Mouse (Mus musculus) MEL (cell line): ENCODE results near the gene Ap4s1. TPM values are rescaled to one million over a fixed set of nuclear protein-coding genes. Genes with fewer than 3 reads are reported as not detected.

ENCODE experiments used
- DNase-seq: peaks from one replicate; pipeline ENCODE4 v3.0.0; 2011; ENCODE audit warnings: low read depth, low spot score
- H3K27ac ChIP-seq: 2 replicates; pipeline ENCODE4 v1.5.1; 2012; ENCODE audit warnings: low read depth, mild to moderate bottlenecking, control low read depth, low read length, moderate library complexity; ENCODE audit not compliant: control insufficient read depth
- H3K27me3 ChIP-seq, 2 experiments: fragments of 150-350 bp in 1 of 2; sonication (generic) in 1 of 2; 2 replicates each; pipeline ENCODE4 v1.6.1; 2012; ENCODE audit warnings: low read length in 2 of 2, mild to moderate bottlenecking in 2 of 2, improper control_type of control experiment in 1 of 2, moderate library complexity in 1 of 2; ENCODE audit not compliant: insufficient read depth in 2 of 2, control insufficient read depth in 1 of 2
- H3K36me3 ChIP-seq, 2 experiments: 2 replicates each; pipeline ENCODE4 v1.6.1; 2012 to 2014; ENCODE audit warnings: low read length in 2 of 2, improper control_type of control experiment in 1 of 2, inconsistent platforms in 1 of 2, mild to moderate bottlenecking in 1 of 2; ENCODE audit not compliant: insufficient read depth in 2 of 2, control insufficient read depth in 1 of 2
- H3K4me1 ChIP-seq, 2 experiments: fragments of 150-350 bp in 1 of 2; sonication (generic) in 1 of 2; 2 replicates each; pipeline ENCODE4 v1.6.1; 2012; ENCODE audit warnings: low read length in 2 of 2, improper control_type of control experiment in 1 of 2, mild to moderate bottlenecking in 1 of 2; ENCODE audit not compliant: insufficient read depth in 2 of 2, control insufficient read depth in 1 of 2
- H3K4me3 ChIP-seq, 2 experiments: fragments of 150-350 bp in 1 of 2; sonication (generic) in 1 of 2; 2 replicates each; pipeline ENCODE4 v1.5.1; 2012; ENCODE audit warnings: low read depth in 2 of 2, low read length in 2 of 2, mild to moderate bottlenecking in 2 of 2, moderate library complexity in 2 of 2, control low read depth in 1 of 2, improper control_type of control experiment in 1 of 2; ENCODE audit not compliant: control insufficient read depth in 1 of 2, insufficient read depth in 1 of 2
- H3K79me2 ChIP-seq: 2 replicates; pipeline ENCODE4 v1.6.1; 2012; ENCODE audit warnings: mild to moderate bottlenecking, low read length, moderate library complexity; ENCODE audit not compliant: control insufficient read depth, poor library complexity, insufficient read depth
- H3K9ac ChIP-seq: 2 replicates; pipeline ENCODE4 v1.6.1; 2012; ENCODE audit warnings: low read depth, mild to moderate bottlenecking, control low read depth, low read length, moderate library complexity; ENCODE audit not compliant: control insufficient read depth, poor library complexity, severe bottlenecking
- H3K9me3 ChIP-seq: fragments of 150-350 bp; sonication (generic); replicated peaks from 2 replicates; pipeline ENCODE4 v1.6.1; 2012; ENCODE audit warnings: mild to moderate bottlenecking, low read length, improper control_type of control experiment, moderate library complexity; ENCODE audit not compliant: insufficient read depth
- BHLHE40 ChIP-seq: IDR thresholded peaks from 2 replicates; pipeline ENCODE4 v1.6.1; 2012; ENCODE audit warnings: low read depth, mild to moderate bottlenecking, inconsistent platforms, low read length, improper control_type of control experiment, borderline replicate concordance
- CHD1 ChIP-seq: IDR thresholded peaks from 2 replicates; pipeline ENCODE4 v1.6.1; 2012; ENCODE audit warnings: low read depth, mild to moderate bottlenecking, inconsistent platforms, low read length, improper control_type of control experiment
- CHD2 ChIP-seq: IDR thresholded peaks from 2 replicates; pipeline ENCODE4 v1.6.1; 2011; ENCODE audit warnings: low read length, improper control_type of control experiment
- E2F4 ChIP-seq: IDR thresholded peaks from 2 replicates; pipeline ENCODE4 v1.6.1; 2011; ENCODE audit warnings: low read depth, low read length, improper control_type of control experiment, borderline replicate concordance
- EP300 ChIP-seq, 2 experiments: IDR thresholded peaks; 2 replicates each; pipeline ENCODE4 v1.6.1; 2011; ENCODE audit warnings: improper control_type of control experiment in 2 of 2, low read length in 2 of 2, low read depth in 1 of 2, mild to moderate bottlenecking in 1 of 2
- ETS1 ChIP-seq: IDR thresholded peaks from 2 replicates; pipeline ENCODE4 v1.6.1; 2012; ENCODE audit warnings: low read depth, mild to moderate bottlenecking, inconsistent platforms, low read length, improper control_type of control experiment, moderate library complexity
- GABPA ChIP-seq: IDR thresholded peaks from 2 replicates; pipeline ENCODE4 v1.6.1; 2012; ENCODE audit warnings: low read depth, mild to moderate bottlenecking, inconsistent platforms, low read length, improper control_type of control experiment, moderate library complexity
- GATA1 ChIP-seq: IDR thresholded peaks from 2 replicates; pipeline ENCODE4 v1.6.1; 2011; ENCODE audit warnings: low read depth, low read length, improper control_type of control experiment
- HCFC1 ChIP-seq: IDR thresholded peaks from 2 replicates; pipeline ENCODE4 v1.6.1; 2012; ENCODE audit warnings: low read depth, mild to moderate bottlenecking, inconsistent platforms, low read length, improper control_type of control experiment, moderate library complexity
- JUND ChIP-seq: IDR thresholded peaks from 2 replicates; pipeline ENCODE4 v1.6.1; 2011; ENCODE audit warnings: low read depth, mild to moderate bottlenecking, improper control_type of control experiment, low read length
- KAT2A ChIP-seq: conservative IDR thresholded peaks from 2 replicates; pipeline ENCODE4 v1.6.1; 2012; ENCODE audit warnings: low read depth, low read length, improper control_type of control experiment, inconsistent platforms
- MAFK ChIP-seq: IDR thresholded peaks from 2 replicates; pipeline ENCODE4 v1.6.1; 2011; ENCODE audit warnings: low read depth, mild to moderate bottlenecking, low read length, improper control_type of control experiment, borderline replicate concordance
- MAX ChIP-seq: IDR thresholded peaks from 2 replicates; pipeline ENCODE4 v1.6.1; 2011; ENCODE audit warnings: low read length, improper control_type of control experiment
- MAZ ChIP-seq: IDR thresholded peaks from 2 replicates; pipeline ENCODE4 v1.6.1; 2012; ENCODE audit warnings: low read depth, mild to moderate bottlenecking, inconsistent platforms, low read length, improper control_type of control experiment
- MEF2A ChIP-seq: IDR thresholded peaks from 2 replicates; pipeline ENCODE4 v1.6.1; 2014; ENCODE audit warnings: low read depth, mild to moderate bottlenecking, inconsistent platforms, low read length, improper control_type of control experiment; ENCODE audit not compliant: poor library complexity, insufficient replicate concordance, severe bottlenecking; ENCODE audit errors: extremely low read depth
- MXI1 ChIP-seq: IDR thresholded peaks from 2 replicates; pipeline ENCODE4 v1.6.1; 2011; ENCODE audit warnings: mild to moderate bottlenecking, low read depth, low read length, improper control_type of control experiment
- MYB ChIP-seq: IDR thresholded peaks from 2 replicates; pipeline ENCODE4 v1.6.1; 2011; ENCODE audit warnings: mild to moderate bottlenecking, low read depth, low read length, improper control_type of control experiment
- MYC ChIP-seq: IDR thresholded peaks from 2 replicates; pipeline ENCODE4 v1.6.1; 2011; ENCODE audit warnings: low read depth, mild to moderate bottlenecking, low read length, improper control_type of control experiment, moderate library complexity
- NELFE ChIP-seq: IDR thresholded peaks from 2 replicates; pipeline ENCODE4 v1.6.1; 2011; ENCODE audit warnings: low read depth, low read length, improper control_type of control experiment
- NRF1 ChIP-seq: IDR thresholded peaks from 2 replicates; pipeline ENCODE4 v1.6.1; 2014; ENCODE audit warnings: low read depth, mild to moderate bottlenecking, inconsistent platforms, low read length, improper control_type of control experiment, moderate library complexity; ENCODE audit not compliant: poor library complexity, insufficient read depth, severe bottlenecking
- POLR2A ChIP-seq, 2 experiments: IDR thresholded peaks; 2 replicates each; pipeline ENCODE4 v1.6.1; 2011 to 2012; ENCODE audit warnings: low read length in 2 of 2, mild to moderate bottlenecking in 2 of 2, control low read depth in 1 of 2, improper control_type of control experiment in 1 of 2, low read depth in 1 of 2, moderate library complexity in 1 of 2; ENCODE audit not compliant: control insufficient read depth in 1 of 2, insufficient read depth in 1 of 2, poor library complexity in 1 of 2
- POLR2AphosphoS2 ChIP-seq: IDR thresholded peaks from 2 replicates; pipeline ENCODE4 v1.6.1; 2011; ENCODE audit warnings: low read length, improper control_type of control experiment
- POLR2AphosphoS5 ChIP-seq: IDR thresholded peaks from 2 replicates; pipeline ENCODE4 v1.6.1; 2012; ENCODE audit warnings: low read depth, borderline replicate concordance, mild to moderate bottlenecking, inconsistent platforms, low read length, moderate library complexity, mixed read lengths
- RAD21 ChIP-seq: IDR thresholded peaks from 2 replicates; pipeline ENCODE4 v1.6.1; 2011; ENCODE audit warnings: mild to moderate bottlenecking, low read depth, low read length, improper control_type of control experiment
- RCOR1 ChIP-seq: IDR thresholded peaks from 2 replicates; pipeline ENCODE4 v1.6.1; 2012; ENCODE audit warnings: low read depth, mild to moderate bottlenecking, inconsistent platforms, low read length, improper control_type of control experiment
- SIN3A ChIP-seq: IDR thresholded peaks from 2 replicates; pipeline ENCODE4 v1.6.1; 2012; ENCODE audit warnings: low read length, improper control_type of control experiment, inconsistent platforms
- TAL1 ChIP-seq: IDR thresholded peaks from 2 replicates; pipeline ENCODE4 v1.6.1; 2012; ENCODE audit warnings: mild to moderate bottlenecking, inconsistent platforms, low read length, moderate library complexity, mixed read lengths
- TCF12 ChIP-seq: IDR thresholded peaks from 2 replicates; pipeline ENCODE4 v1.6.1; 2014; ENCODE audit warnings: low read depth, mild to moderate bottlenecking, inconsistent platforms, low read length, improper control_type of control experiment, moderate library complexity
- UBTF ChIP-seq: IDR thresholded peaks from 2 replicates; pipeline ENCODE4 v1.6.1; 2012; ENCODE audit warnings: low read depth, mild to moderate bottlenecking, inconsistent platforms, low read length, improper control_type of control experiment, moderate library complexity, borderline replicate concordance; ENCODE audit not compliant: insufficient read depth
- USF1 ChIP-seq: IDR thresholded peaks from 2 replicates; pipeline ENCODE4 v1.6.1; 2014; ENCODE audit warnings: low read depth, mild to moderate bottlenecking, inconsistent platforms, low read length, improper control_type of control experiment, moderate library complexity
- USF2 ChIP-seq, 2 experiments: IDR thresholded peaks; 2 replicates each; pipeline ENCODE4 v1.6.1; 2011 to 2012; ENCODE audit warnings: improper control_type of control experiment in 2 of 2, low read length in 2 of 2, borderline replicate concordance in 1 of 2, inconsistent platforms in 1 of 2, low read depth in 1 of 2, mild to moderate bottlenecking in 1 of 2; ENCODE audit not compliant: insufficient read depth in 1 of 2
- ZC3H11A ChIP-seq: IDR thresholded peaks from 2 replicates; pipeline ENCODE4 v1.6.1; 2012; ENCODE audit warnings: low read depth, mild to moderate bottlenecking, inconsistent platforms, low read length, improper control_type of control experiment
- ZKSCAN1 ChIP-seq: IDR thresholded peaks from 2 replicates; pipeline ENCODE4 v1.6.1; 2012; ENCODE audit warnings: low read depth, mild to moderate bottlenecking, inconsistent platforms, low read length, improper control_type of control experiment, moderate library complexity
- ZMIZ1 ChIP-seq: IDR thresholded peaks from 2 replicates; pipeline ENCODE4 v1.6.1; 2012; ENCODE audit warnings: low read depth, mild to moderate bottlenecking, inconsistent platforms, low read length, improper control_type of control experiment, moderate library complexity
- ZNF384 ChIP-seq: IDR thresholded peaks from 2 replicates; pipeline ENCODE4 v1.6.1; 2012; ENCODE audit warnings: low read depth, mild to moderate bottlenecking, inconsistent platforms, low read length, improper control_type of control experiment
- polyA plus RNA-seq, 2 experiments: library from polyadenylated mRNA; stranded (reverse) in 1 of 2; unstranded in 1 of 2; fragments of >175 nt in 1 of 2; fragments of >200 nt in 1 of 2; gene quantifications; 2 replicates each; pipeline versions ENCODE4 v1.2.1 to v1.2.4; 2012; ENCODE audit warnings: low replicate concordance in 2 of 2, low read depth in 1 of 2; ENCODE audit not compliant: insufficient read length in 2 of 2, insufficient read depth in 1 of 2, missing spikeins in 1 of 2
- total RNA-seq: library from RNA; depleted of rRNA; stranded (reverse); fragments of 300-350 nt; gene quantifications from 2 replicates; pipeline ENCODE4 v1.2.3, GENCODE M21; 2012

Gene Ap4s1
- total and polyA plus RNA-seq, 3 experiments, result 9.0 to 13.3 TPM; not detected in 1

DNA sequence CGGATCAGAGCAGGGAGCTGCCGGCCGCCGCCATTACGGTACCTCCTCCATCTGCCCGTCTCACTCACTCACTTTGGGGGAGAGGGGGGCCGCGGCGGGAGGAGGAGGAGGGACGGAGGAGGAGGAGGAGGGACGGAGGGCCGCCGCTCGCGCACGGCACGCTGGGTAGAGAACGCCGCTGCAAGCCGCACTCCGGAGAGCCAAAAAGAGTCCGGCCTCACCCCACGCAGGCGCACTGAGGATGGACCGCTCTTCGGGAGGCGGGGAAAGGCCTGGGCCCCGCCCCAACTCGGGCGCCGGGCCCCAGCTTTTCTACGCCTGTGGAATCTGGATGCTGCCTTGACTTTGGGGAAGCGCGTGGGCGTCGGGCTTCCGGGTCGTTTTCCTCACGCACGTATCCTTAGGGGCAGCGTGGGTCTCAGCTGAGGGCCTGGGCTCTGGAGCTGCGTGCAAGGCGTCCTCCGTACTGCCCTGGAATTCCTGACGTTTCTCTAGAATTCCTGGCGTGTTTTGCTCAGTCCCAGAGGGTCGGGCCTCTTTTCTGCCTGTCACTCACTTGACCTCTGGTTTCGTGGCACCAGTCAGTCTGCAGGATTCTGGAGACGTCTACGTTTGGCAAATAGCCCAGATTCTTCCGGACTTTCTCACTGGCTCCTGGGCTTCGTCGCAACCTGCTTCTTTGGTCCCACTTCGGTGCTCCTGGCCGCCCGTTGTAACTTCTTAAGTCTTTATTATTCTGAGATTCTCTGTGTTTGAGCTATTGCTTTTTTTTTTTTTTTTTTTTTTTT is 1.2 kb downstream of the Ap4s1 start, which contains the start of gene Strn3:
TSS of gene Strn3 (minus strand) at position 53 of the 788 bp plus-strand sequence.
- peaks cover 40% of the 10 kb centered on the region for H3K79me2 ChIP-seq
- TF ChIP-seq HCFC1 (peak; percentile 83), USF2 (IDR thresholded peaks at IDR 0.05; ENCODE audit: borderline replicate concordance in 1 of 2, insufficient read depth in 1 of 2, low read depth in 1 of 2, low read length in 2 of 2) (no peak), MAFK (no peak), E2F4 (no peak), SIN3A (peak; percentile 79), ZKSCAN1 (no peak), CHD2 (no peak), TAL1 (no peak), POLR2AphosphoS2 (peak; percentile 72; the same call in 1 of the 2 replicates), BHLHE40 (no peak), KAT2A (no peak; the same call in 1 of the 2 replicates), POLR2AphosphoS5 (peak; percentile 54; the same call in 1 of the 2 replicates), ZMIZ1 (peak; percentile 80; the same call in 1 of the 2 replicates), UBTF (0 out of 2 replicates have a peak, but pooled peaks have one; percentile 71), MAZ (peak; percentile 96), MYB (no peak), ZNF384 (peak; percentile 93), GATA1 (no peak), NELFE (peak; percentile 77), MYC (peak; percentile 85), RCOR1 (no peak), MEF2A (no peak), JUND (no peak), MXI1 (peak; percentile 85), RAD21 (no peak), GABPA (no peak), MAX (peak; percentile 64; the same call in 1 of the 2 replicates), USF1 (no peak), POLR2A (IDR thresholded peaks at IDR 0.05; ENCODE audit: control insufficient read depth in 1 of 2, insufficient read depth in 1 of 2, low read depth in 1 of 2, low read length in 2 of 2, poor library complexity in 1 of 2) (peak; percentile 53 to 83), EP300 (IDR thresholded peaks at IDR 0.05; ENCODE audit: low read depth in 1 of 2, low read length in 2 of 2) (peak in 1 of 2 experiments; percentile 39; a peak in 2 of 4 replicates), ZC3H11A (no peak), ETS1 (peak; percentile 48), TCF12 (peak; percentile 57; the same call in 1 of the 2 replicates), NRF1 (peak; percentile 100), CHD1 (no peak)

More for the DNA sequence above, 1.2 kb downstream of the Ap4s1 start, which contains the start of gene Strn3:
- H3K27me3 ChIP-seq, result no peaks in the 10 kb centered on the region
- H3K4me3 ChIP-seq, result peak within 1 kb of the TSS; percentile 86 to 100
- H3K9ac ChIP-seq, result peak within 1 kb of the TSS; percentile 90
- DNase-seq, result peak; percentile 98
- H3K4me1 ChIP-seq, result peaks cover 17 to 31% of the 10 kb centered on the region in 2 experiments
- H3K9me3 ChIP-seq, result no peaks in the 10 kb centered on the region
- H3K36me3 ChIP-seq, result peaks cover 0 to 38% of the 10 kb centered on the region in 2 experiments; a peak in 2 of 4 replicates
- peak within 1 kb of the TSS; percentile 90 for H3K27ac ChIP-seq
